Mouse (Mus musculus) macrophage (primary cell): Measurements from ENCODE around the gene Spata31d1a. TPM values are rescaled to one million over a fixed set of nuclear protein-coding genes. Genes with fewer than 3 reads are reported as not detected.
"Not testable (repeated sequence)": the region's sequence is repeated elsewhere in the genome, so short reads cannot be mapped to it uniquely, and the experiment has no call there.

ENCODE experiments used
- H3K27ac ChIP-seq: fragments of 350-480 bp; formaldehyde crosslinking; 2 replicates; pipeline ENCODE4 v1.9.0; 2021
- H3K36me3 ChIP-seq: fragments of 350-480 bp; formaldehyde crosslinking; 2 replicates; pipeline ENCODE4 v1.9.0; 2021; ENCODE audit errors: inconsistent target
- H3K4me3 ChIP-seq: fragments of 350-480 bp; formaldehyde crosslinking; 2 replicates; pipeline ENCODE4 v1.9.0; 2021; ENCODE audit errors: inconsistent target
- H3K79me2 ChIP-seq: fragments of 350-480 bp; formaldehyde crosslinking; 2 replicates; pipeline ENCODE4 v1.9.0; 2021; ENCODE audit errors: inconsistent target
- WGBS: methylation state at CpG from one replicate; pipeline ENCODE4 v1.1.7; 2026; ENCODE audit warnings: inconsistent platforms; ENCODE audit not compliant: missing documents; 5-methylcytosine and 5-hydroxymethylcytosine counted together
- polyA plus RNA-seq: library from polyadenylated mRNA; stranded (reverse); fragments of 250-400 nt; gene quantifications from 3 replicates; pipeline ENCODE4 v1.2.4, GENCODE M21; 2018; ENCODE audit warnings: inconsistent platforms
- total RNA-seq, 78 experiments: library from RNA; depleted of rRNA; stranded (reverse); fragments of 250-400 nt; gene quantifications; 1 replicate in 9 of 78; 2 replicates in 24 of 78; 3 replicates in 43 of 78; 4 replicates in 2 of 78; pipeline ENCODE4 v1.2.4; 2018; ENCODE audit warnings: inconsistent platforms in 56 of 78

Gene Spata31d1a
- not detected for total RNA-seq (2018; cell fraction: chromatin; rRNA removed)
- not detected for total RNA-seq (2018; cell fraction: cytosol; rRNA removed)
- not detected for total RNA-seq (2018; cell fraction: nucleus; rRNA removed)
- not detected in 3 replicates for polyA plus RNA-seq

DNA sequence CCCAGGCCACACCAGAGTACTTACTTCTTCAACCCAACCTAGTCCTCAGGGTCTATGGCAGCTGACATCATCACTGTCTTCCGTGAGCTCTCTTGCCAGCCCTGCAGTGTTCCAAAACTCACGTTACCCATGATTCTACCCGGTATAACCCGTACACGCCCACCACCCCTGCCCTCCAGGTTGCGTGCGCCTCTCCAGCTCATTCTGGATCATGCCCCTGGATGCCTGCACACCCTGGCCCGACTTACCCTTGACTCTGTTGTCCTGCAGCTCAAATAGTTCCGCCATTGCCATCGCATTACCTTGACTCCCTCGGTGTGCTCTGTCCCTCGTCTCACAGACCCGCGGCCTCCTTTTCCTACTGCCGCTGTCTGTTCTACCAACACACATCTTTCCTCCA lies at the start of gene Spata31d1a:
Gene Spata31d1a, minus strand, starts transcription at position 101 of the 400 bp plus-strand sequence.
- H3K79me2 ChIP-seq, result no peaks in the 10 kb centered on the region
- 93% methylated on average over 14 of the region's 15 CpGs for WGBS
- no peak within 1 kb of the TSS for H3K4me3 ChIP-seq
- H3K27ac ChIP-seq, result no peak within 1 kb of the TSS
- no peaks in the 10 kb centered on the region for H3K36me3 ChIP-seq

- peaks cover 24% of the 10 kb centered on the region; the same call in 1 of the 2 replicates for H3K36me3 ChIP-seq
- WGBS, result 91% methylated on average over 7 of the region's 7 CpGs
- H3K27ac ChIP-seq, result no peak overlapping the region
- H3K4me3 ChIP-seq, result no peak overlapping the region
- no peaks in the 10 kb centered on the region for H3K79me2 ChIP-seq
Observed at GRCm38 (mm10) chr13:59756906-59757305, 46.8 kb upstream of the Spata31d1a start.

GRCm38 (mm10) chr13:59750310-59750709 lies 40.2 kb upstream of the Spata31d1a start:
- H3K4me3 ChIP-seq, result no peak overlapping the region
- H3K36me3 ChIP-seq, result peaks cover 6% of the 10 kb centered on the region; the same call in 1 of the 2 replicates
- 76% methylated on average over 12 of the region's 12 CpGs for WGBS
- H3K79me2 ChIP-seq, result no peaks in the 10 kb centered on the region
- H3K27ac ChIP-seq, result no peak overlapping the region

DNA sequence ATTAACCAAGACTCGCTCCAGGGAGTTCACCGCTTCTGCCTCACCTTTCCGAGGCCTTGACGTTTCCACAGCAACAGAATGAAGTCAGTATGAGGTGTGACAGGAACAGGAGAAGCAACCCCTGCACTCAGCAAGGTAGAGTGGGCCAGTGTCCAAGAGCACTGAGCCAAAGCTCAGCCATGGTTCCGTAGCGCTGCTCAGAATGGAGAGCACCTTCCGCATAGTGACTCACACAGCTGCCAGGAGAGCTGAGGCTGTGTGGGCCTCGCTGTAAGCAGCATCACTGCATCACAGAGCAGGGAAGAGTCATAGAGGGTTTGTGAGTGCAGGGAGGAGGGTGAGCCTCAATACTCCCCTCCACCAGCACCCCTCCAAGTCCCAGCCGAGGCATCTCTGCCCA lies 36.6 kb upstream of the Spata31d1a start, which contains the start of gene 1700014D04Rik:
Gene 1700014D04Rik, minus strand, starts transcription at position 42 of the 400 bp plus-strand sequence.
- 91% methylated on average over 9 of the region's 9 CpGs for WGBS
- no peaks in the 10 kb centered on the region for H3K36me3 ChIP-seq
- no peak within 1 kb of the TSS for H3K4me3 ChIP-seq
- no peak within 1 kb of the TSS for H3K27ac ChIP-seq
- H3K79me2 ChIP-seq, result no peaks in the 10 kb centered on the region

DNA sequence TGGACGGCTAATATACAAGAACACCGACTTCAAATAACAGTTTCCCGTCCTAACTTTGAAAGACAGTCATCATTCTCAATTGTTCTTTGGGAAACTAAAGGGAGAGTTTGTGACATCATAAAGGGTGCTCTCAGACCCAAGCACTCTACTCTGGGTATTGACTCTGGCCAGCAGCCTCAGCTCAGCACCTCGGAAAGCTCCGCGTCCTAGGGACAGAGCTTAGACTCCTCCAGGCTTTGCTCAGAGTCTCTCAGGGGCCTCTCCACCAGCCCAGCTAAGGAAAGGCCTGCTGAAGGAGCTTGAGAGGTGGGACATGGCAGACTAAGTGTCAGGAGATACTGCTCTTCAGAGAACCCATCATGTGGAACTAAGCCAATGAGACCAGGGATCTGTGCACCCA lies 36.0 kb upstream of the Spata31d1a start:
- Histone ChIP-seq H3K27ac (no peak overlapping the region), H3K36me3 (no peaks in the 10 kb centered on the region), H3K4me3 (no peak overlapping the region), H3K79me2 (no peaks in the 10 kb centered on the region)
- WGBS, result 96% methylated on average over 6 of the region's 6 CpGs

DNA sequence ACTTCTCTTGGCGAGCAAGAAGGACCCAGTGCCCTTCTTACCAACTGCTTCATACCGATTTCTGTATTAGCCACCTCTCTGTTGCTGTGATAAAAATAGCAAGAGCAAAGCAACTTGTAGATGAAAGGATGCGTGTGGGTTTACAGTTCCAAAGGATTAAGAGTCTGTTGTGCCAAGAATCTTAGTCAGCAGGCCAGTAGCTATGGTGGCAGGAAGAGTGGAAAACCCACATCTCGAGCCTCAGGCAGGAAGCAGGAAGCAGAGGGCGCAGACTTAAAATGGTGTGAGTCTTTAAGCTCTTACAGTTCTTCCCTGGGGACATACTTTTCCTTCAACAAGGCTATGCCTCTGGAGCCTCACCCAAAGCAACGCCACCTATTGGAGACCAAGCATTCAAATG lies 35.3 kb upstream of the Spata31d1a start:
- no peak overlapping the region for H3K27ac ChIP-seq
- WGBS, result 55% methylated on average over 5 of the region's 6 CpGs
- no peak overlapping the region for H3K4me3 ChIP-seq
- no peaks in the 10 kb centered on the region for H3K36me3 ChIP-seq
- no peaks in the 10 kb centered on the region for H3K79me2 ChIP-seq

GRCm38 (mm10) chr13:59741697-59742096 lies 31.6 kb upstream of the Spata31d1a start:
- no peaks in the 10 kb centered on the region for H3K36me3 ChIP-seq
- H3K4me3 ChIP-seq, result no peak overlapping the region
- H3K79me2 ChIP-seq, result no peaks in the 10 kb centered on the region
- WGBS, result 36% methylated on average over 10 of the region's 10 CpGs
- no peak overlapping the region for H3K27ac ChIP-seq

GRCm38 (mm10) chr13:59741096-59741495 lies 31.0 kb upstream of the Spata31d1a start:
- Histone ChIP-seq H3K36me3 (no peaks in the 10 kb centered on the region), H3K4me3 (no peak overlapping the region), H3K27ac (no peak overlapping the region), H3K79me2 (no peaks in the 10 kb centered on the region)
- 94% methylated on average over 11 of the region's 11 CpGs for WGBS

DNA sequence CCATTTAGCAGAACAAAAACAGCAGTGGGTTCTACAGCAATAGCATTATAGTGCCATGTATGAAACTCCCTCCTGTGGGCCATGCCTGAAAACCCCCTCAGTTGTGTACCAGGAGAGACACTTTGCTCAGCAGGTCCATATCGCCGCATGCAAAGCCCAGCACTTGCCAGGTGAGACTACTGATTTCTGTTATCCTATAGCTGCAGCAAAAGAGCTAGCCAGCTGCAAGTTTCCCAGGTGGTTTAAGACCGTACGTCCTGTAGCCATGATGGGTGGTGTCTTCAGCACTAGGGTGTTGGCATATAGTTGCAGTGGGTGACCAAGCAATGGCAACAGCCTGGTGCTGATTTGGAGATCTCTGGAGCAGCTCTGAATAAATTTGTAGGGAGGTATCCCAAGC lies 29.3 kb upstream of the Spata31d1a start:
- Histone ChIP-seq H3K4me3 (no peak overlapping the region), H3K27ac (no peak overlapping the region)
- 94% methylated on average over 4 of the region's 4 CpGs for WGBS

GRCm38 (mm10) chr13:59738455-59738854 lies 28.3 kb upstream of the Spata31d1a start:
- 88% methylated on average over 2 of the region's 2 CpGs for WGBS
- Histone ChIP-seq H3K79me2 (no peaks in the 10 kb centered on the region), H3K36me3 (no peaks in the 10 kb centered on the region), H3K4me3 (no peak overlapping the region), H3K27ac (no peak overlapping the region)

More for the DNA sequence above, 29.3 kb upstream of the Spata31d1a start:
- Histone ChIP-seq H3K36me3 (no peaks in the 10 kb centered on the region), H3K79me2 (no peaks in the 10 kb centered on the region)

GRCm38 (mm10) chr13:59735190-59735589 lies 25.1 kb upstream of the Spata31d1a start:
- Histone ChIP-seq H3K4me3 (no peak overlapping the region), H3K79me2 (no peaks in the 10 kb centered on the region), H3K27ac (no peak overlapping the region), H3K36me3 (no peaks in the 10 kb centered on the region)
- WGBS, result 43% methylated on average over 2 of the region's 3 CpGs

DNA sequence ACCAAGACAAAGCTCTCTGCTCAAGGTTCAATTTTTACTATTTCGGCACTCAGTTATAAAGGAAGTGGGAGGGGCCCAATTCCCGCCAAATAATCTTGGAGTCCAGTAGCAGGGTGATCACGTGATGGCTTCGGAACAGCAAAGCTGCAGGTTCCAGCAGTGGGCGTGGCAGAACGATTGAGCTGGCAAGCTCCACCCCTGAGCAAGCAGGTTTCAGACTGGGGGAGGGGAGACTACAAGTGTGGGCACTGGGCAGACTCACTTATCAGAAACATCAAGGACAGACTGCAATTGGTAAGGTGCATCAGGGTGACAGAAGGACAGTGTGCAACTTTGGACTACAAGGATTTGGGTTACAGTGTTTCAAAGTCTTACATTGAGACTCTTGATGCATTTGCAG lies 24.2 kb upstream of the Spata31d1a start:
- H3K79me2 ChIP-seq, H3K36me3 ChIP-seq, H3K4me3 ChIP-seq, H3K27ac ChIP-seq: not testable (repeated sequence)
- WGBS, result 41% methylated on average over 5 of the region's 6 CpGs

- 100% methylated on average over 2 of the region's 4 CpGs for WGBS
- Histone ChIP-seq H3K79me2 (no peaks in the 10 kb centered on the region), H3K4me3 (no peak overlapping the region), H3K27ac (no peak overlapping the region), H3K36me3 (no peaks in the 10 kb centered on the region)
Observed at GRCm38 (mm10) chr13:59733936-59734335, 23.8 kb upstream of the Spata31d1a start.

DNA sequence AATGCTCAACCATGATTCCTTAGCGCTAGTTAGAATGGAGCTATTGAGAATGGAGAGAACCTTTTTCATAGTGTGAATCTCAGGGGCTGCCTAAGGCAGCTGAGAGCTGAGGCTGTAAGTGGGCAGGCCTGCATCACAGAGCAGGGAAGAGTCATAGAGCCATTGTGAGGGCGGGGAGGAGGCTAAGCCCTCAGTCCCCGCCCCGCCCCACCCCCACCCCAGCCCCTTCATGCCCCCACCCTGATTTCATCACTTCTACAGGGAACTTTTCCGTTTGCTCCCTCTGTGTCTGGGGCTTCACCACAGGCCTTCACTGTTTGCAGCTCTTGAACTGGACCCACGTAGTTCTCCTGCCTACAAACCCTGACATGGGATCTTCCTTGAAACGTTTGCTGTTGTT lies 21.5 kb upstream of the Spata31d1a start, which contains the start of gene Spata31d1d:
Gene Spata31d1d, minus strand, starts transcription at position 101 of the 400 bp plus-strand sequence.
- Histone ChIP-seq H3K27ac (no peak within 1 kb of the TSS), H3K79me2 (no peaks in the 10 kb centered on the region), H3K4me3 (no peak within 1 kb of the TSS), H3K36me3 (no peaks in the 10 kb centered on the region)
- 73% methylated on average over 4 of the region's 7 CpGs for WGBS

DNA sequence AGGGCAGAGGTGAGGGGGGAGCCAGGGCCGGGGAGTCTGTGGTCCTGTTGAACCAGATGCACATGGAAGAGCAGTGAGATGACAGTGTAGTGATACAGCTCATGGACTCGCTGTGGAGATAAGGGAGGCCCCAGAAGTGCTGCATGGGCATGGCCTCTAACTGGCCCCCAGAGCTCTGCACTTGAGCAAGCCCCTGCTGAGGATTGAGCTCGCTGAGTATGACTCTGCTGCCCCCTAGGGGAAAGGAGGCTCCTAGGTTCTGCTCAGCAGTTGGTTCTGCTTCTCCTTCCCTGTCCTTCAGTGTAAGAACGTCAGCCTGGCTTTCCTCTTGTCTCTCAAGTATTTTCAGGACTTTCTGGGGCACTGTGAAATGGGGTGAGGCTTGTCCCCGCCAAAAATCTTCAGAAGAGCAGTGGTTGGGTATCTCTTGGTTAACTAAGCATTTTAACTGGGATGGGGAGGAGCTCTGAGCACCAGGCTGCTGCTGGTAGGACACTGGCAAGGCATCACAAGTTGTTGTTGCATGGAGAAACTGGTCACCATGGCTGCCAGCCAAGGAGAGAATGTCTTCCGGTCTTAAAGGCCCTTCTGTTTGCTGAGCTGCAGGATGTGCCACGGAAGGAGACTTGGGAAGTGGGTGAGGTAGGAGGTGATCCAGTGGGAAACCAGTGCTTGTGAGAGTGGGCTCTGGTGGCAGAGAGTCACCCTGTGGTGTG lies 18.4 kb upstream of the Spata31d1a start:
- H3K79me2 ChIP-seq, result no peaks in the 10 kb centered on the region
- no peaks in the 10 kb centered on the region for H3K36me3 ChIP-seq
- no peak overlapping the region for H3K4me3 ChIP-seq
- no peak overlapping the region for H3K27ac ChIP-seq
- 27% methylated on average over 7 of the region's 7 CpGs for WGBS
